Mouse (Mus musculus) intestine, postnatal 0 days (tissue): ENCODE results near the gene Eif2b2. TPM values are rescaled to one million over a fixed set of nuclear protein-coding genes. Genes with fewer than 3 reads are reported as not detected.
A peak's percentile ranks its signal among the peaks of the same experiment; 100 is the strongest.

Source experiments
- ATAC-seq: fragments of 200-750 bp; cut with Nextera tagmentation; 2 replicates; pipeline ENCODE4 v1.8.0; 2017; ENCODE audit warnings: mild to moderate bottlenecking, moderate TSS enrichment, moderate library complexity
- H3K27ac ChIP-seq: fragments of 300-500 bp; sonication (generic); 2 replicates; pipeline ENCODE4 v1.5.1; 2014; ENCODE audit warnings: mild to moderate bottlenecking, low read depth, low read length, moderate library complexity
- H3K27me3 ChIP-seq: fragments of 300-500 bp; sonication (generic); replicated peaks from 2 replicates; pipeline ENCODE4 v1.6.1; 2014; ENCODE audit warnings: low read length, mixed read lengths; ENCODE audit not compliant: control insufficient read depth, insufficient read depth
- H3K36me3 ChIP-seq: fragments of 300-500 bp; sonication (generic); 2 replicates; pipeline ENCODE4 v1.6.1; 2014; ENCODE audit warnings: mild to moderate bottlenecking, moderate library complexity; ENCODE audit not compliant: control insufficient read depth, insufficient read depth
- H3K4me1 ChIP-seq: fragments of 300-500 bp; sonication (generic); replicated peaks from 2 replicates; pipeline ENCODE4 v1.6.1; 2014; ENCODE audit warnings: antibody characterized with exemption, low read length, mixed read lengths; ENCODE audit not compliant: control insufficient read depth, insufficient read depth
- H3K4me2 ChIP-seq: fragments of 300-500 bp; sonication (generic); replicated peaks from 2 replicates; pipeline ENCODE4 v1.6.1; 2014; ENCODE audit warnings: low read depth, mild to moderate bottlenecking, moderate library complexity
- H3K4me3 ChIP-seq: fragments of 300-500 bp; sonication (generic); 2 replicates; pipeline ENCODE4 v1.5.1; 2014; ENCODE audit warnings: low read depth, low read length
- H3K9ac ChIP-seq: fragments of 300-500 bp; sonication (generic); 2 replicates; pipeline ENCODE4 v1.6.1; 2014; ENCODE audit warnings: mild to moderate bottlenecking, low read depth, low read length
- H3K9me3 ChIP-seq: fragments of 300-500 bp; sonication (generic); 2 replicates; pipeline ENCODE4 v1.6.1; 2016; ENCODE audit warnings: mixed run types; ENCODE audit not compliant: control insufficient read depth
- CTCF ChIP-seq: sonication (generic); IDR thresholded peaks from 2 replicates; pipeline ENCODE4 v1.5.1; 2016; ENCODE audit warnings: low read depth, mild to moderate bottlenecking, control low read depth, antibody characterized with exemption, moderate library complexity
- WGBS: fragments of 180-500 bp; shearing (Covaris S2); extraction: QIAGEN DNeasy Blood & Tissue Kit; methylation state at CpG from one replicate; pipeline ENCODE4 v1.1.7; 2014; 5-methylcytosine and 5-hydroxymethylcytosine counted together
- polyA plus RNA-seq: library from polyadenylated mRNA; unstranded; fragments of >200 nt; fragmentation: Nextera tagmentation; extraction: Ambion mirVana; gene quantifications from 2 replicates; pipeline ENCODE4 v1.2.1, GENCODE M21; 2015

Eif2b2 gene
- polyA plus RNA-seq, 1 experiment from 2014 or later, result 44.9 TPM

DNA sequence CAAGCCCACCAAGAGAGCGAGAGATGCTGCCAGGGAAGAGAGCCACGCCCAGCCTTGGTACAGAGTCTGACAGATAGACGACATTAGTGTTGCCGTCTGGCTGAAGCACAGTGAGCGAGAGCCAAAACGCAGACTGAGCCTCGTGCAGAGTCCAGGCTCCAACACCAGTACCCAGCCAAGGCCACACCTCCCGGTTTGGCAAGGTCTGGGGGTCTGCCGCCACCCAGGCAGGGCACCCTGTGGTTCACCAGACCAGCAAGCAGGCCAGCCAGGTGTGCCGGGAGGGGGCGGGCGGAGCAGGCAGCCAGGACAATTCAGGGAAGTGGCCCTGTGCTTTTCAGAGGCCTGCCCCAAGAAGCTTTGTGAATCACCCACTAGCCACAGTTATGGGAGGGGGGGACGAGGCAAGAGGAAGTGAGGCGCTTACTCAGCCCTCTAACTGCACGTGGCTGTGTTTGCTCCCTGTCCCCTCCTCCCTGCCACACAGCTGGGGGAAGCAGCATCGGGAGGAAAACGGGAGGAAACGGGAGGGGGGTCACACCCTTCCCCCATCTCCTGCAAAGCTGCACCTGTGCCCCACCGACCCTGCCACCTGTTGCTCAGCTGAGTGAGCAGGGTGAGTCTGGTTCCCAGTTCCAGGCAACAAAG lies 26.7 kb upstream of the Eif2b2 start:
- H3K36me3 ChIP-seq, result no peaks in the 10 kb centered on the region
- H3K27me3 ChIP-seq, result no peaks in the 10 kb centered on the region
- H3K9me3 ChIP-seq, result no peaks in the 10 kb centered on the region
- 16% methylated on average over 19 of the region's 19 CpGs for WGBS
- peak overlapping the region; percentile 12; the same call in 1 of the 2 replicates for H3K4me3 ChIP-seq
- peak overlapping the region; percentile 1; the same call in 1 of the 2 replicates for H3K9ac ChIP-seq
- TF ChIP-seq CTCF, result 0 out of 2 replicates have a peak, but pooled peaks have one; percentile 11
- H3K4me1 ChIP-seq, result no peaks in the 10 kb centered on the region; the same call in 1 of the 2 replicates
- ATAC-seq, result peak; percentile 44
- no peak overlapping the region for H3K27ac ChIP-seq
- peak overlapping the region; percentile 24; the same call in 1 of the 2 replicates for H3K4me2 ChIP-seq

DNA sequence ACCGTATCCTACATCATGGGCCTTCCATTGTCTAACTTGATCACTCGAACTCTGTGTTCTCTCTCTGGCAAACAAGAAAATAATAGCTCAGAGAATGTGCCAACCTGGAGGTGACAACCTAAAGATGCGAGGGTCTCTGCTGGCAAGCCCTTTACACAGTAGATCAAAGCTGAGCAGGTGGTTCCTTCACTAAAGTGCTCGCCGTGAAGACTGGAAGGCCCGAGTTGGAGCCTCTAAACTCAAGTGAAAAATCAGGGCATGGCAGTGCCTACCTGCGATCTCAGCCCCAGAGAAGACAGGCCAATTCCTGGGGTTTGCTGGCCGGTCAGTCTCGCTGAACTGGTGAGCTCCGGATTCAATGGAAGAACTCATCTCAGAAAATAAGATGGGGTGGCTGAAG lies 26.1 kb upstream of the Eif2b2 start:
- no peak overlapping the region for H3K4me2 ChIP-seq
- no peaks in the 10 kb centered on the region for H3K9me3 ChIP-seq
- no peak overlapping the region for H3K9ac ChIP-seq
- H3K4me3 ChIP-seq, result no peak overlapping the region
- H3K4me1 ChIP-seq, result no peaks in the 10 kb centered on the region; the same call in 1 of the 2 replicates
- ATAC-seq, result no peak
- no peaks in the 10 kb centered on the region for H3K27me3 ChIP-seq
- H3K27ac ChIP-seq, result no peak overlapping the region
- no peak for TF ChIP-seq CTCF
- no peaks in the 10 kb centered on the region for H3K36me3 ChIP-seq
- 86% methylated on average over 10 of the region's 10 CpGs for WGBS

DNA sequence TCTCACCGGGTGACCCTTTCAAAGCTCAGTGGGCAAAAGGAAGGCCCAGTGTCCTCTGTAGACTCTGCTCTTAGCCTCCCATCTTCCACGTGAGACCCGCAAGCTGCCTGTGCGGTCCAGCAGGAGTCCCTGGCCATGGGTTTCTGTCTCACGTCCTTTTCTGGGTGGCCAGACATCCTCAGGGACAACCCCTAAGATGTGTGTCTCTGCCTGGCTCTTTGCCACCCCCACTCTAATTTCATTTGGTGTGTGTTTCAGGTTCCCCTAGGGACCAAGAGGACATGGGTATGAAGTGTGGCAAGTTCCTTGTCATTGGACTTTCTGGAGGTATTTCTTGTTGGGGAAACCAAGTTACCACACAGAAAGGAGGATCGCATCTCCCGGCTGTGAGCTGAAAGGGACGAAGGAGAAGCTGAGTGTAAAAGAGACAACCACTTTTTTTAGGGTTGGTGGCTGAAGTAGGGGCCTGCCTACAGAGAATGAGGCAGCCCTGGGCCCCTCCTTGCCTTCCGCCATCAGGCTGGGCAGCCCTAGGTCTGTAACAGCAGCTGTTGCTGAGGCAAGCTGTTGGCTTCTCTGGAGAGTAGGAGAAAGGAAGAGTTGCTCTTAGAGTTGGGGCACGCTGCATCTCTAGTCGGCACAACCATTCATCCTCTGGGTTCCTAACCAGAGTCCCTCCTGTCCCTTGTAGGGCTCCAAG lies 25.2 kb upstream of the Eif2b2 start:
- H3K4me1 ChIP-seq, result no peaks in the 10 kb centered on the region; the same call in 1 of the 2 replicates
- H3K27me3 ChIP-seq, result no peaks in the 10 kb centered on the region
- no peaks in the 10 kb centered on the region for H3K36me3 ChIP-seq
- H3K4me3 ChIP-seq, result no peak overlapping the region
- no peak for TF ChIP-seq CTCF
- no peak overlapping the region for H3K9ac ChIP-seq
- no peak overlapping the region for H3K4me2 ChIP-seq
- no peak overlapping the region; the same call in 1 of the 2 replicates for H3K27ac ChIP-seq
- WGBS, result 83% methylated on average over 11 of the region's 11 CpGs
- H3K9me3 ChIP-seq, result no peaks in the 10 kb centered on the region
- ATAC-seq, result no peak

DNA sequence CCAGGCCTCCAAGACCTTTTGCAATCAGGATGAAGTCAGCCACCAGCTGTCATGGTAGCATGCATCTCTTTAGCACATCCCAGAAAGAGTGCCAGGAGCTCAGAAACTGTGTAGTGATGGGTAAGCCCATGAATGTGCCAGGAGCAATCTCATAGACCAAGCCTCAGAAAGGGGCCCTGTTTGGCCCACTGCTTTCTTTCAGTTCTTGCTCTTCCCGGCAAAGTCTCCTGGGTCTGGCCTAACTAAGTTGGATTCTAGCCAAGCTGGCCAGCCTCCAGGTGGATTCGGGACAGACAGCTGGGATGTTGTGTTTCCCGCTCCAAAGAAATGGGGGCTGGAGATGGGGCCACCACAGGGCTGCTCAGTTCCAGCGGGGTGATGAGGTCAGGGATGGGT lies 24.7 kb upstream of the Eif2b2 start:
- Histone ChIP-seq H3K27ac (no peak overlapping the region), H3K9me3 (no peaks in the 10 kb centered on the region), H3K9ac (no peak overlapping the region), H3K4me1 (no peaks in the 10 kb centered on the region; the same call in 1 of the 2 replicates), H3K4me2 (no peak overlapping the region), H3K36me3 (no peaks in the 10 kb centered on the region), H3K27me3 (no peaks in the 10 kb centered on the region), H3K4me3 (no peak overlapping the region)
- TF ChIP-seq CTCF, result no peak
- WGBS, result 41% methylated on average over 4 of the region's 4 CpGs
- ATAC-seq, result no peak

DNA sequence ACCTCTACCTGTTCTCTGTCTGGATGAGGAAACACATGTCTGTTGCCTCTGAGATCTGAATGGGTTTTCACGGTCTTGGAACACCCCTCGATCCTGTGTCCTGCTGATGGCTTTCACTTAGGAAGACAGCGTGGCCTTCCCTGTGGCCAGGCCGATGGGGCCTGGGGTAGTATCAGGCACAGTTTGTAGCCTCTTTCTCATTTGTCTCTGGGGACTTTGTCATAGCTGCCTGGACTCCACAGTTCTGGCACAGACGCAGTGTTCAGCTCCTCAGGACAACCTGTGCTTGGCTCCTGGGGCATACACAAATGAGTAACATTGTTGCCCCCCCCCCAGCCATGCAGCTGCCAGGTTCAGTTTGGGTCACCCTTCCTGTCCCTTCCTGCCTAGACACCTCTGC lies 24.2 kb upstream of the Eif2b2 start:
- ATAC-seq, result no peak
- Histone ChIP-seq H3K27ac (no peak overlapping the region), H3K27me3 (no peaks in the 10 kb centered on the region), H3K4me3 (no peak overlapping the region), H3K4me2 (no peak overlapping the region), H3K36me3 (no peaks in the 10 kb centered on the region), H3K9ac (no peak overlapping the region), H3K9me3 (no peaks in the 10 kb centered on the region), H3K4me1 (no peaks in the 10 kb centered on the region; the same call in 1 of the 2 replicates)
- no peak for TF ChIP-seq CTCF
- 71% methylated on average over 5 of the region's 5 CpGs for WGBS

DNA sequence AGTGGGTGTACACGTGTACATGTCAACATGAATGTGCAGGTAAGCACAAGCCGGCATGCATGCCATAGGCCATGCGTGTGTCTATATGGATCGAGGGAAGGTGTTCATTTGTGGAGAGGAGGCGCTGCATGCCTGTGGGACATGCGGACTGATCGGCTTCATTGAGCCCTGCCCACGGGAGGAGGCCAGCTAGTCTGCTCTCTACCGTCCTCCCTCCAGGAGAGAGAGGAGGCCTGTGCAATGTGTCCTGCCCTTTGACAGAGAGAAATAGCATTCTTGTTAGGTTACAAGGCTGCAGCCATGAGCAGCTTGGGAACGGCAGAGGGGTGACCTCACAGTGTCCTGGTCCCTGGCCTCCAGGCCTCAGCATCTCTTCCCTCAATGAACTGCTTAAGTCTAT lies 23.1 kb upstream of the Eif2b2 start:
- no peaks in the 10 kb centered on the region for H3K9me3 ChIP-seq
- H3K27ac ChIP-seq, result no peak overlapping the region
- no peak overlapping the region for H3K4me2 ChIP-seq
- no peak overlapping the region for H3K9ac ChIP-seq
- WGBS, result 82% methylated on average over 10 of the region's 10 CpGs
- TF ChIP-seq CTCF, result no peak
- ATAC-seq, result no peak
- H3K4me1 ChIP-seq, result no peaks in the 10 kb centered on the region; the same call in 1 of the 2 replicates
- no peak overlapping the region for H3K4me3 ChIP-seq
- no peaks in the 10 kb centered on the region for H3K36me3 ChIP-seq
- H3K27me3 ChIP-seq, result no peaks in the 10 kb centered on the region
